ENCODE assay signal across 13 mouse cellular contexts in the genomic region with DNA sequence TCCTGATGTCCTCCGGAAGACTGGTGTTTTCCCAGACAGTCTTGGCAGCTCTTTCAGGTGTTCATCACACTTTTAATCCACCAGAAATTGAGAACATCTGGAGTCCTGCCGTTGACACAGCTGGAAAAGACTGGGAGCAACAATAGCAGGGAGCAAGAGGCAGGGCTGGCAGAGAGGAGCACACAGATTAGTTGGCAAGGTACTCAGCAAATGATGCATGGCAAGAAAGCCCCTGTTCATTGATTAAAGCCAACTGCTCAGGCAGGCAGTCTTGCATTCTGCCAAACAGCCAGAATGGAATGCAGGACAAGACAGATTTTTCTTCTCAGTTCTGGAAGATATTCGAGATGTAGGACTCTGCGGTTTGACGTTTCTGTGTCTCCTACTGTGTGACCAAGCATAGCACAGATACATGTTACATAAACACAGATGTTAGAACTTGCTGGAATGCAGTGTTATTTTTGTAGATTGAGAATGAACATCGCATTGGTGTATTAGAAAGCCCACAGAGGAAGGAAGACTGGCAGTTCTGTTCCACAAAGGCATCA.
DNase-seq lines count a peak whose midpoint lies in the region; ATAC-seq lines count a peak whose summit lies in the region.
"Had no signal": no experiment of that assay in that cellular context is flagged by ENCODE, and none has a peak within 500 bp of the region (broad histone marks: within the 10 kb centered on the region; RNA-seq: fewer than 3 reads in every experiment).

No protein-coding gene starts in this region.

- H3K27ac ChIP-seq in hindbrain, embryonic 10.5 days: no peak overlapping the region
- no peak overlapping the region for H3K27ac ChIP-seq in hindbrain, embryonic 12.5 days
- H3K27ac ChIP-seq in neural tube, embryonic 15.5 days (replicated peaks): no peak overlapping the region
- H3K27ac ChIP-seq in embryonic facial prominence, embryonic 15.5 days (replicated peaks): no peak overlapping the region
- H3K27ac ChIP-seq in neural tube, embryonic 13.5 days (replicated peaks): 0 out of 2 replicates have a peak overlapping the region, but pooled peaks have one; percentile 9

- no peaks in the 10 kb centered on the region for H3K27me3 ChIP-seq in hindbrain, embryonic 10.5 days (ENCODE audit: insufficient read depth, poor library complexity, severe bottlenecking)
- H3K27me3 ChIP-seq in hindbrain, embryonic 12.5 days: no peaks in the 10 kb centered on the region
- H3K27me3 ChIP-seq in neural tube, embryonic 15.5 days (replicated peaks): no peaks in the 10 kb centered on the region
- no peaks in the 10 kb centered on the region for H3K27me3 ChIP-seq in embryonic facial prominence, embryonic 15.5 days
- no peaks in the 10 kb centered on the region for H3K27me3 ChIP-seq in neural tube, embryonic 13.5 days

- ATAC-seq in hindbrain, embryonic 12.5 days (ENCODE audit: low FRiP score): no peak
- no peak for ATAC-seq in neural tube, embryonic 15.5 days (ENCODE audit: low FRiP score)
- peak; percentile 78 for ATAC-seq in embryonic facial prominence, embryonic 15.5 days (ENCODE audit: insufficient number of reproducible peaks, low FRiP score, low TSS enrichment, low read depth)
- ATAC-seq in neural tube, embryonic 13.5 days (ENCODE audit: low read depth): no peak

- H3K36me3 ChIP-seq in hindbrain, embryonic 10.5 days: no peaks in the 10 kb centered on the region
- no peaks in the 10 kb centered on the region for H3K36me3 ChIP-seq in hindbrain, embryonic 12.5 days
- H3K36me3 ChIP-seq in neural tube, embryonic 15.5 days: no peaks in the 10 kb centered on the region
- H3K36me3 ChIP-seq in embryonic facial prominence, embryonic 15.5 days: no peaks in the 10 kb centered on the region
- H3K36me3 ChIP-seq in neural tube, embryonic 13.5 days: no peaks in the 10 kb centered on the region

- WGBS in hindbrain, embryonic 10.5 days: 60% methylated on average over 6 of the region's 6 CpGs
- 61% methylated on average over 6 of the region's 6 CpGs for WGBS in hindbrain, embryonic 12.5 days
- WGBS in neural tube, embryonic 15.5 days: 73% methylated on average over 6 of the region's 6 CpGs
- WGBS in embryonic facial prominence, embryonic 15.5 days: 29% methylated on average over 6 of the region's 6 CpGs
- 75% methylated on average over 6 of the region's 6 CpGs for WGBS in neural tube, embryonic 13.5 days

- no peak overlapping the region for H3K4me3 ChIP-seq in hindbrain, embryonic 10.5 days
- H3K4me3 ChIP-seq in hindbrain, embryonic 12.5 days: no peak overlapping the region
- no peak overlapping the region for H3K4me3 ChIP-seq in neural tube, embryonic 15.5 days (replicated peaks)
- no peak overlapping the region for H3K4me3 ChIP-seq in embryonic facial prominence, embryonic 15.5 days (replicated peaks)
- no peak overlapping the region for H3K4me3 ChIP-seq in neural tube, embryonic 13.5 days

- 0 out of 2 replicates have a peak, but pooled peaks cover 3% of the 10 kb centered on the region for H3K4me1 ChIP-seq in hindbrain, embryonic 10.5 days (replicated peaks)
- H3K4me1 ChIP-seq in hindbrain, embryonic 12.5 days: no peaks in the 10 kb centered on the region
- H3K4me1 ChIP-seq in neural tube, embryonic 15.5 days: no peaks in the 10 kb centered on the region
- no peaks in the 10 kb centered on the region for H3K4me1 ChIP-seq in embryonic facial prominence, embryonic 15.5 days
- no peaks in the 10 kb centered on the region for H3K4me1 ChIP-seq in neural tube, embryonic 13.5 days (replicated peaks)

- H3K4me2 ChIP-seq in hindbrain, embryonic 12.5 days (replicated peaks): no peak overlapping the region
- H3K4me2 ChIP-seq in neural tube, embryonic 15.5 days: no peak overlapping the region
- no peak overlapping the region for H3K4me2 ChIP-seq in embryonic facial prominence, embryonic 15.5 days (replicated peaks)
- H3K4me2 ChIP-seq in neural tube, embryonic 13.5 days: no peak overlapping the region
- H3K4me2 ChIP-seq: liver, embryonic 11.5 days had no signal

- H3K9me3 ChIP-seq in hindbrain, embryonic 10.5 days: no peaks in the 10 kb centered on the region
- H3K9me3 ChIP-seq in hindbrain, embryonic 12.5 days (replicated peaks): no peaks in the 10 kb centered on the region
- H3K9me3 ChIP-seq in neural tube, embryonic 15.5 days (replicated peaks): no peaks in the 10 kb centered on the region
- H3K9me3 ChIP-seq in embryonic facial prominence, embryonic 15.5 days (replicated peaks): no peaks in the 10 kb centered on the region
- H3K9me3 ChIP-seq in neural tube, embryonic 13.5 days: no peaks in the 10 kb centered on the region

- DNase-seq in hindbrain, embryonic 10.5 days (ENCODE audit: low spot score): peak; percentile 17
- peak; percentile 41 for DNase-seq in neural tube, embryonic 10.5 days (ENCODE audit: extremely low spot score, low spot score)
- no peak for DNase-seq in kidney, postnatal 4 days
- DNase-seq in gastrocnemius, adult 18-20 months (ENCODE audit: low spot score): no peak
- DNase-seq: heart, adult 18-20 months; heart, postnatal 36 days; kidney, postnatal 10 days; right cerebral cortex, postnatal 25 days had no signal

- no peak overlapping the region for H3K9ac ChIP-seq in hindbrain, embryonic 12.5 days
- H3K9ac ChIP-seq in neural tube, embryonic 15.5 days (replicated peaks): no peak overlapping the region
- no peak overlapping the region for H3K9ac ChIP-seq in embryonic facial prominence, embryonic 15.5 days
- H3K9ac ChIP-seq in neural tube, embryonic 13.5 days: no peak overlapping the region

Comparison
In these comparisons a context has a peak if more than half of its experiments do, and no peak if none do; other contexts are left out.
1. DNase-seq: peak in hindbrain, embryonic 10.5 days (single experiment) and neural tube, embryonic 10.5 days (single experiment); none in kidney, postnatal 4 days (0 of 2) and gastrocnemius, adult 18-20 months (single experiment).